ENCODE assay signal across 9 mouse cellular contexts in genomic region chr2:75244311-75245033, GRCm38 (mm10).
DNase-seq lines count a peak whose midpoint lies in the region; ATAC-seq and TF ChIP-seq lines count a peak whose summit lies in the region.
"Had no signal": no experiment of that assay in that cellular context is flagged by ENCODE, and none has a peak within 500 bp of the region (broad histone marks: within the 10 kb centered on the region; RNA-seq: fewer than 3 reads in every experiment).

No protein-coding gene starts in this region.

- no peaks in the 10 kb centered on the region for H3K36me3 ChIP-seq in intestine, embryonic 15.5 days
- no peaks in the 10 kb centered on the region for H3K36me3 ChIP-seq in intestine, postnatal 0 days (ENCODE audit: control insufficient read depth, insufficient read depth)

- no peaks in the 10 kb centered on the region for H3K9me3 ChIP-seq in intestine, embryonic 15.5 days
- no peaks in the 10 kb centered on the region for H3K9me3 ChIP-seq in intestine, postnatal 0 days (ENCODE audit: control insufficient read depth)

- no peak overlapping the region for H3K4me3 ChIP-seq in intestine, embryonic 15.5 days (replicated peaks)
- no peak overlapping the region for H3K4me3 ChIP-seq in intestine, postnatal 0 days (ENCODE audit: low read depth, low read length)

- H3K4me2 ChIP-seq in intestine, embryonic 15.5 days (replicated peaks) = peak overlapping the region; percentile 26; the same call in 1 of the 2 replicates
- H3K4me2 ChIP-seq in intestine, postnatal 0 days (replicated peaks; ENCODE audit: low read depth) = no peak overlapping the region

- H3K27me3 ChIP-seq in intestine, embryonic 15.5 days (replicated peaks) = no peaks in the 10 kb centered on the region
- H3K27me3 ChIP-seq in intestine, postnatal 0 days (replicated peaks; ENCODE audit: control insufficient read depth, insufficient read depth, low read length) = no peaks in the 10 kb centered on the region

- TF ChIP-seq CTCF in intestine, postnatal 0 days (IDR thresholded peaks at IDR 0.05; ENCODE audit: low read depth) = no peak

- H3K27ac ChIP-seq in intestine, embryonic 15.5 days = no peak overlapping the region
- no peak overlapping the region for H3K27ac ChIP-seq in intestine, postnatal 0 days (ENCODE audit: low read depth, low read length)

- no peak for ATAC-seq in intestine, embryonic 15.5 days
- no peak for ATAC-seq in intestine, postnatal 0 days

- H3K9ac ChIP-seq in intestine, embryonic 15.5 days = no peak overlapping the region
- H3K9ac ChIP-seq in intestine, postnatal 0 days (ENCODE audit: low read depth, low read length) = no peak overlapping the region

- no peaks in the 10 kb centered on the region; the same call in 1 of the 2 replicates for H3K4me1 ChIP-seq in intestine, embryonic 15.5 days (replicated peaks)
- H3K4me1 ChIP-seq in intestine, postnatal 0 days (replicated peaks; ENCODE audit: control insufficient read depth, insufficient read depth, low read length) = no peaks in the 10 kb centered on the region

- 49% methylated on average over 17 of the region's 17 CpGs for WGBS in intestine, embryonic 15.5 days
- WGBS in intestine, postnatal 0 days = 50% methylated on average over 17 of the region's 17 CpGs

- peak; percentile 31 to 46 for DNase-seq in right cerebral cortex, postnatal 10 days (ENCODE audit: low spot score in 2 of 2)
- no peak for DNase-seq in right cerebral cortex, postnatal 14 days
- peak; percentile 25 to 34 for DNase-seq in layer of hippocampus, adult 8-10 months (ENCODE audit: low spot score in 2 of 2)
- peak; percentile 55 for DNase-seq in telencephalon, adult 2 months (ENCODE audit: low read depth, low spot score)
- no peak for DNase-seq in urinary bladder, adult 2 months (ENCODE audit: low spot score)
- DNase-seq in spleen, postnatal 10 days (ENCODE audit: low spot score in 2 of 2) = no peak
- DNase-seq: thymus, postnatal 4 days had no signal

Comparison
In these comparisons a context has a peak if more than half of its experiments do, and no peak if none do; other contexts are left out.
1. DNase-seq: peak in right cerebral cortex, postnatal 10 days (2 of 2), layer of hippocampus, adult 8-10 months (2 of 2) and telencephalon, adult 2 months (single experiment); none in right cerebral cortex, postnatal 14 days (single experiment), urinary bladder, adult 2 months (single experiment) and spleen, postnatal 10 days (0 of 2).